Mouse (Mus musculus): Measurements from ENCODE around the gene Cdk11b. TPM values are rescaled to one million over a fixed set of nuclear protein-coding genes. Genes with fewer than 3 reads are reported as not detected.
A peak's percentile ranks its signal among the peaks of the same experiment; 100 is the strongest.

The Cdk11b gene
- total and polyA plus RNA-seq, 3 experiments = 56.6 to 249 (median 113) TPM

DNA sequence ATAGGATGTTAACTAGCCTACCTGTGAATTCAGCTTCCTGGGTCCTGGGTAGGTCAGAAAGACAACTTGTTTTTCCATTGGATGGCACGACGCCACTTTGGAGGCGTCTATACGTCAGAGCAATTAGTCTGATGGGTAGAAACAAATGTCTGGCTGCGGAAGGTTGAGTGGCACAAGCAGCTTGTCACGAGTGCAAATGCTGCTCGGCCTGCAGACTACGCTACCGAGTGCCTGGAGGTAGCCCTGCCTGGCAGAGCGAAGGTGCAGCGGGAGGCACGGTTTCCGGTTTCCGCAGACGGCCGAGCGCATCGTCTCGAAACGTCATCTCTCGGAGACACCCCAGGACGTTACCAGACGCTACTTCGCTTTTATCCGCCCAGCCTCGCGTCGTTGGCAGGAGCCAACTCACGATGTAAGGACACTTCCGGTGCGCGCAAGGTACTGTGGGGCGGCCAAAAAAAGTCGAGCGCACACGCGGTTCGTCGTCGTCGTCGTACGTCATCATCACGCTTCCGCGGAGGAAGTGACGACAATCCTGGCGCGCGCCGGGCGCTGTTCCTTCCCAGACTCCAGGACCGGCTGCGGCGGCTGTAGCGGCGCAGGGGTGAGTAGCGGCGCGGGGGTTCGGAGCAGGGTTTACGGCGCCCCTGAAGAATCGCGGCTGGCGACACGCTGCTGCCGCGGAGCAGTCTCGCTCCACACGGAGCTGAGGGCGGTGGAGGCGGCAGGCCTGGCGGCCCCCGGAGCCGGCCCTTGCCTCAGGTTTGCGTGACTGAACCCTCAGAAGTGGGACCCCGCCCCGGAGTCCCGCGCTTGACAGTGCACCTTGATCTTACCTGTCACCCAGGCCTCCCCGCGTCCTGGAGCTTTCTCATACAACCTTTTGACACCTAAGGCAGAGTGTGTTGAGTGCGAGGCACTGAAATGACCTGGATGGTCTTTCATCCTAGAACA lies at the start of gene Cdk11b (continued):
- TF ChIP-seq USF2 (IDR thresholded peaks at IDR 0.05; ENCODE audit: borderline replicate concordance in 1 of 2, insufficient read depth in 1 of 2, low read depth in 1 of 2, low read length in 2 of 2) (no peak), MAFK (IDR thresholded peaks at IDR 0.05; ENCODE audit: borderline replicate concordance, low read depth, low read length) (no peak), SMC3 (IDR thresholded peaks at IDR 0.05; ENCODE audit: low read depth, low read length) (peak; percentile 27; the same call in 1 of the 2 replicates), BHLHE40 (IDR thresholded peaks at IDR 0.05; ENCODE audit: borderline replicate concordance, low read depth, low read length) (peak; percentile 49; the same call in 1 of the 2 replicates), USF1 (IDR thresholded peaks at IDR 0.05; ENCODE audit: low read depth, low read length) (peak; percentile 51; the same call in 1 of the 2 replicates), GABPA (IDR thresholded peaks at IDR 0.05; ENCODE audit: low read depth, low read length) (peak; percentile 55; the same call in 1 of the 2 replicates)

DNA sequence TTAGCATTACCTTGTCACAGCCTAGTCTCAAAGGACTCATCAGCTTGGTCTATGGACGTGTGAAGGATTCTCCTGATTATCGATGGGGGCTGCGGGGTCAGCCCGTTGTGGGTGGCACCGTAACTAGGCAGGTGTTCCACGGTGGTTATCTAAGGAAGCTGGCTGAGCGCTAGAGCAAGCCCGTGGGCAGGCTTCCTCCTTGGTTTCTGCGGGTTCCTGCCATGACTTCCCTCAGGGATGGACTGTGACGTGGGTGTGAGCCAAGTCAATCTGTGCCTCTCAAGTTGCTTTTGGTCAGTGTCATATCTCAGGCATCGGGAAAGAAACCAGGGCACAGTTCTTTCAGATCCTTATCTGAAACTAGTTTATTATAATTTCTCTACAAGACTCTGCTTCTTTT lies 49.7 kb upstream of the Cdk11b start:
- DNase-seq (ENCODE audit: low read depth, low spot score) = no peak
- peaks cover 4 to 29% of the 10 kb centered on the region in 2 experiments for H3K4me1 ChIP-seq (ENCODE audit: control insufficient read depth in 1 of 2, insufficient read depth in 2 of 2, low read length in 2 of 2)
- no peaks in the 10 kb centered on the region for H3K27me3 ChIP-seq (ENCODE audit: control insufficient read depth in 1 of 2, insufficient read depth in 2 of 2, low read length in 2 of 2)
- TF ChIP-seq ZKSCAN1 (IDR thresholded peaks at IDR 0.05; ENCODE audit: low read depth, low read length) (no peak), POLR2AphosphoS2 (IDR thresholded peaks at IDR 0.05; ENCODE audit: low read length) (no peak), POLR2A (IDR thresholded peaks at IDR 0.05; ENCODE audit: control insufficient read depth in 1 of 2, insufficient read depth in 1 of 2, low read depth in 1 of 2, low read length in 2 of 2, poor library complexity in 1 of 2) (no peak), USF1 (IDR thresholded peaks at IDR 0.05; ENCODE audit: low read depth, low read length) (no peak), ETS1 (IDR thresholded peaks at IDR 0.05; ENCODE audit: low read depth, low read length) (no peak), SIN3A (IDR thresholded peaks at IDR 0.05; ENCODE audit: low read length) (no peak), MAX (IDR thresholded peaks at IDR 0.05; ENCODE audit: low read length) (no peak), MYB (IDR thresholded peaks at IDR 0.05; ENCODE audit: low read depth, low read length) (no peak), EP300 (IDR thresholded peaks at IDR 0.05; ENCODE audit: low read depth in 1 of 2, low read length in 2 of 2) (no peak), MYC (IDR thresholded peaks at IDR 0.05; ENCODE audit: low read depth, low read length) (no peak), BHLHE40 (IDR thresholded peaks at IDR 0.05; ENCODE audit: borderline replicate concordance, low read depth, low read length) (no peak)
- H3K36me3 ChIP-seq (ENCODE audit: control insufficient read depth in 1 of 2, insufficient read depth in 2 of 2, low read length in 2 of 2) = peaks cover 6 to 28% of the 10 kb centered on the region in 2 experiments
- no peak overlapping the region for H3K27ac ChIP-seq (ENCODE audit: control insufficient read depth, low read depth, low read length)
- no peak overlapping the region for H3K4me3 ChIP-seq (ENCODE audit: control insufficient read depth in 1 of 2, insufficient read depth in 1 of 2, low read depth in 2 of 2, low read length in 2 of 2)
- no peak overlapping the region for H3K9ac ChIP-seq (ENCODE audit: control insufficient read depth, low read depth, low read length, poor library complexity, severe bottlenecking)
- peaks cover 40% of the 10 kb centered on the region for H3K79me2 ChIP-seq (ENCODE audit: control insufficient read depth, insufficient read depth, low read length, poor library complexity)
- no peaks in the 10 kb centered on the region for H3K9me3 ChIP-seq (replicated peaks; ENCODE audit: insufficient read depth, low read length)

DNA sequence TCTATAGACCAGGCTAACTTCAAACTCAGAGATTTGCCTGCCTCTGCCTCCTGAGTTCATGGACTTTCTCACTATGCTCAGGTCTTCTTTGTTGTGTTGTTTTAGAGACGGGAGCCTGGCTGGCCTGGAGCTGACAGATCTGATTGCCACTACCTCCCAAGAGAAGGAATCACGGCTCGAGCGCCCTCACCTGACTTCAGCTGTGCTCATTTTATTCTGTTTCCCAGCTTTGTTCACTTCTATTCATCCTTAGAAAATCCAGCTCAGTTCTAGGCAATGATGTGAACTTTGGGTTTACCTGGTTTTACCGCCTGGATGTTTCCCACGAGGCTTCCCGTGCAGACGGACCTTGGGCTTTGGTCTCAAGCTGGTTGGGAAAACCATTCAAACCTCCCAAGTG lies 49.1 kb upstream of the Cdk11b start:
- Histone ChIP-seq H3K9ac (ENCODE audit: control insufficient read depth, low read depth, low read length, poor library complexity, severe bottlenecking) (no peak overlapping the region), H3K9me3 (replicated peaks; ENCODE audit: insufficient read depth, low read length) (no peaks in the 10 kb centered on the region), H3K4me3 (ENCODE audit: control insufficient read depth in 1 of 2, insufficient read depth in 1 of 2, low read depth in 2 of 2, low read length in 2 of 2) (no peak overlapping the region), H3K4me1 (ENCODE audit: control insufficient read depth in 1 of 2, insufficient read depth in 2 of 2, low read length in 2 of 2) (peaks cover 2 to 27% of the 10 kb centered on the region in 2 experiments), H3K79me2 (ENCODE audit: control insufficient read depth, insufficient read depth, low read length, poor library complexity) (peaks cover 36% of the 10 kb centered on the region), H3K27ac (ENCODE audit: control insufficient read depth, low read depth, low read length) (no peak overlapping the region), H3K27me3 (ENCODE audit: control insufficient read depth in 1 of 2, insufficient read depth in 2 of 2, low read length in 2 of 2) (no peaks in the 10 kb centered on the region), H3K36me3 (ENCODE audit: control insufficient read depth in 1 of 2, insufficient read depth in 2 of 2, low read length in 2 of 2) (peaks cover 10 to 23% of the 10 kb centered on the region in 2 experiments)
- TF ChIP-seq HCFC1 (IDR thresholded peaks at IDR 0.05; ENCODE audit: low read depth, low read length) (no peak), ELF1 (IDR thresholded peaks at IDR 0.05; ENCODE audit: low read depth, low read length) (no peak), BHLHE40 (IDR thresholded peaks at IDR 0.05; ENCODE audit: borderline replicate concordance, low read depth, low read length) (no peak)
- no peak for DNase-seq (ENCODE audit: low read depth, low spot score)
